Mouse (Mus musculus) yolk sac, embryonic 10.5 days (tissue): ENCODE measurements at regions not wholly inside any gene's neighbourhood (a gene's known extent, or its start where the extent isn't known, plus 50 kb on each side); places are given as distances from the start of the nearest gene placed in this dataset.

Experiments used
- DNase-seq: peaks from one replicate; pipeline ENCODE4 v3.0.0-alpha.2; 2017; ENCODE audit warnings: low spot score

- no peak for DNase-seq
Observed at GRCm38 (mm10) chr5:119059223-119059622, 498.7 kb downstream of the Med13l start.

GRCm38 (mm10) chr5:119060886-119061285 is 500.4 kb downstream of the Med13l start:
- DNase-seq = no peak

DNA sequence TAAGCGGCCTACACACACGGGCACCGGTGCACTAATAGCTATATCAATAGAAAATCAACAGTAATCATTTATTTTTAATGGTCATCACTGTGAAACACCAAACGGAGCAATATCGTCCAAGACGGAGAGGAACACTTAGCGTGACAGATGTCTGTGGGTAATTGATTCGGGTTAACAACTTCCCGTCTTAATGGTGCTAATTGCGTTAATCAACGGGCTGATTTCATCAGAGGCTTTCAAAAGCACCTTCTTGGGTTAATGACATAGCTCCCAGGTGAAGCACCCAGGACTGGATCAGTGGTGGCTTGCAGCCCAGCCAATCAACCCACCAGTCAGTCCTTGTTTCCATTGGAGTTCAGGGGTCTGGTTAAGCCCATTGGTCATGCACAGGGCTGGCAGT is 502.0 kb downstream of the Med13l start:
- no peak for DNase-seq

- peak; percentile 64 for DNase-seq
Observed at GRCm38 (mm10) chr5:119066666-119067065, 506.2 kb downstream of the Med13l start.

DNA sequence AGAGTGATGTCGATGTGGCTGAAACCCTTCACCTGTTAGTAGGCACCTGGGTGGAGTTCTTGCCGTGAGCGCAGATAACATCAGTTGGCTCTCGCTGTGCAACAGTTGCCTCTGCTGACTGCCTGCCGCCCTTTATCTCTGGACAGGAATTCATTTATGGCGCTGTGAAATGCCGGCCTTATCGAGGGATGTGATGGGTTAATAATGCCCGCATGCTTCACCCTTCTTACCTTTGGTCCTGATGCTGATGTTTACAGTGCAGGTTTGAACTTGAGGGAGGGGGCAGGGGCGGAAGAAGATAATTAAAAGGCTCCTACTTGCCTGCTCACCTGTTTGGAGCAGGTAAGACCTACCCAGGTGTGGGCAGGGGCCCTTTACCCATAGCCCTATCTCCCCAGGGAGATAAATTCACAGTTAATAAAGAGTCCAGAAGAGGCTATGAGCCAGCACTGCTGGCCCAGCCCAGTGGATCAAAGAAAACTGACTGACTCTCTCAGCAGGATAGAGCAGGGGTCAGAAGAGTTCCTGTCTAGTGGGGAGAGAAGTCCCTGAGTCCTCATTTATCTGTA is 509.4 kb downstream of the Med13l start:
- no peak for DNase-seq

- DNase-seq = no peak
Observed at GRCm38 (mm10) chr5:119072712-119073111, 512.2 kb downstream of the Med13l start.

GRCm38 (mm10) chr5:119080747-119081146 is 520.3 kb downstream of the Med13l start:
- no peak for DNase-seq

- peak; percentile 68 for DNase-seq
Observed at GRCm38 (mm10) chr5:119082895-119083294, 522.4 kb downstream of the Med13l start.

- no peak for DNase-seq
Observed at GRCm38 (mm10) chr5:119097576-119098193, 537.2 kb downstream of the Med13l start.

DNA sequence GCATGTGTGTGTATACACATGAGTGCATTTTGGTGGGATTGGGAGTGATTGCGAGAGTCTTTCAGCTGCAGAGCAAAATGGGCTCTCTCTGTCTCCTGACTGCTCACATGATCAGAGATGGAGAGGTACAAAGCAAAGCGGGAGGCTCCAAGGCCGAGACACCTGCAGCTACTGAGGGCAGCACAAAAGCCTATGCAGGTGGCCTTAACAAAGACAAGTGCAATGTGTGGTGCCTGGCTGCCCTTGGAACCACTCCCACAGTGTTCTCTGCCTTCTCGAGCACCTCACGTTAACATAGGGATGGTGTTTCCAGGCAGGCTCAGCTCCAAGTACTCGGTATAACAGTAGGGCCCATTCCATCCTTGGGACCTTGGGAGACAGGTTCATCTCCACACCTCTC is 539.3 kb downstream of the Med13l start:
- DNase-seq = no peak

GRCm38 (mm10) chr5:119103503-119103902 is 543.0 kb downstream of the Med13l start:
- DNase-seq = no peak

DNA sequence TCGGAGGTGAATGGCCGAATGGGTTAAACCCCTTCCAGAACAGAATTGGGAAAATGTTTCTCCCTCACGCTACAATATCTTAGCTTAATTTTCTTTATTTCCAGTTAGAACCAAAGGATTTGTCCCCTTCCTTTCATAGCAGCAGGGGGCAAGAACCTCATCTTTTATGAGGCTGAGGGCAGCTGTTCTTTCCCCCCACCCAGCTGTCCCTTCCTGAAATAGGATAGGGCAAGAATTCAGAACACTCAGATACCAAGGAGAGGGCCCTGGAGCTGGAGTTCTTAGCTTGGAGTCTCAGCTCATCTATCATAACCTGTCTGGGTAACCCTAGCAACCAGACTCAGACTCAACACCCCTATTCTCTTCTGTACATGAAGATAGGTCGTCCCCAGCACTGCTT is 547.4 kb downstream of the Med13l start:
- DNase-seq = no peak

- no peak for DNase-seq
Observed at GRCm38 (mm10) chr5:119109501-119109900, 549.0 kb downstream of the Med13l start.

- no peak for DNase-seq
Observed at GRCm38 (mm10) chr5:119114074-119114473, 553.6 kb downstream of the Med13l start.

DNA sequence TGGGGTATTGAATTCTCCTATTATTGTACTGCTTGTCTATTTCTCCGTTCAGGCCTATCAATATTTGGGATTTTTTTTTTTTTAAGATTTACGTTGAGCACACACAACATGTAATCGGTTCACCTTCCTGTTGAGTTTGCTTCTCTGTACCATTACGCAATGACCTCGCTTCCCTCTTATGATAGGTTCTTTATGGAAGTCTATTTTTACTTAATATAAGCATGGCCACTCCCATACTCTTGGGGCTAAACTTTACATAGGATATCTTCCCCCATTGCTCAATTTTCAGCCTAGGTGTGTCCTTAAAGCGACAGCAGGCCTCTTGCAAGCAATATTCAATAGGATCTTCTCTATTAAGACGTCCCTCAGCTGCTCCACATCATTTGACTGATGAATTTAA is 544.7 kb upstream of the Tbx3 start:
- DNase-seq = no peak

DNA sequence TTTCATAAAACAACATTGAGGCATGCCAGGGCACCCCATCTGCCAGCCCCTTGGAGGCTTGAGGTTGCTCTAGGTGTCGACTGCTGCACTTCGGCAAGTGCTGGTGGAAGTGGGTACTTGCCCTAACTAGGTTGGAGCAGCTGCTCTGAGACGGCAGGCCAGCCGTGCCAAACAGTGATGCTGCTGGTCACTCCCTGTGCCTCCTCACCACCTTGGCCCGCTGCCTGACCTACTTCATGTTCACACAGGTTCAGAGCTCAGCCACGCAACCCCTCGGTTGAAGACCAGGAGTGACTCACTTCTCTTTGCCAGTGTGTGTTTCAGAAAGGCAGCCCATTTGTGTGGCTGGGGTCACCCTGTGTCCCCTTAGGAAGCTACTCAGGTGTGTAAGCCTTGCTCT is 540.3 kb upstream of the Tbx3 start:
- no peak for DNase-seq

DNA sequence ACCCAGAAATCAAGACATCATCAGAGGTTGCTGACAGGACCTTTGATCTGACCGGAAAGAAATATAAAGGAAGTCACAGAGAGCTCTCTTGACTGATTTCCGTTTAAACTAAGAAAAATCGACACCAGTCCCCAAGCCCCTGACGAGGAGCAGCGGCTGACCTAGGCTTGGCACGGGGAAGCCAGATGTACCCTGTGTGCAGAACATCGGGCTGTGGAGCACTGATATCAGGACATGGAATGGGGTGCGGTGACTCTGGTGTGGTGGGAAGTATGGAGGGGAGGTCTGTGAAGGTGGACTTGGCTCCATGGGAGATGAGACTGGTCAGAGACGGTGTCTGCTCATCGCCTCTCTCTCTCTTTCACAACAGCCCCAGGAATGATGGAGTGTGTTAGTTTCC is 539.0 kb upstream of the Tbx3 start:
- no peak for DNase-seq

DNA sequence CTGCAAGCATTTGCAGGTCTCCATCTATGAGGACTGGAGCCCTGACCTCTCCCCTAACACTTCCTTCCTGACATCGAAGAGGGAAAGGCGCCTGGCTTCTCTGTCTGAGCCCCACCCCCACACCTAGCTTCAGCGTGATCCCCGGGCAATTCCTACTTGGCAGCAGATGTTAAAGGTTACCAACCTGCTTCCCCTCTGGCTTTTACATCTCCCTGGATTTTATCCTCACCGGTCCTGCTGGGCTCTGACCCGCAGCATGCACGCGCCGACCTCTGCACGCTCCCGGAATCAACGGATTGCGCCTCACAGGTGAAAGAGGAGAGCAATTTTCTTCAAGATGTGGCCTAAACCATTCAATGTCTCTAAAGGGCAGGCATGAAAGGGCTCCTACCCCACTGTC is 537.1 kb upstream of the Tbx3 start:
- no peak for DNase-seq

DNA sequence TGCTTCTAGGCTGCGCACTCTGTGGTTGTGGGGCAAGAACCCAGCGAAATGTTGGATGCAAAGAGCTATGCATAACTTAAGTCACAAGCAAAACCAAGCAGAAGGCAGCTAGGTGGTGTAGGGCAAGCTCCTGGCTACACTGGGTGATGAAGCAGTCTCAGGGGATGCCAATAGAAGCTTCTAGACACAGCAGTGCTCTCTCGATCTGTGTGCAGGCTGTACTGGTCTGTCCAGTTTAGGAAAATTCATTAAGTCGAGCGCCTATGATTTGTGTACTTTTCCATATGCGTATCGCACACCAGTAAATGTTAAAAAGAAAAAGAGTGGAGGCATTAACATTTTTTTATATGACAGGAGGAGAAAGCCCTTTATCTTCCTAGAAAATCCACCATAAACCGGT is 533.6 kb upstream of the Tbx3 start:
- no peak for DNase-seq

GRCm38 (mm10) chr5:119137409-119137808 is 533.1 kb upstream of the Tbx3 start:
- DNase-seq = no peak

DNA sequence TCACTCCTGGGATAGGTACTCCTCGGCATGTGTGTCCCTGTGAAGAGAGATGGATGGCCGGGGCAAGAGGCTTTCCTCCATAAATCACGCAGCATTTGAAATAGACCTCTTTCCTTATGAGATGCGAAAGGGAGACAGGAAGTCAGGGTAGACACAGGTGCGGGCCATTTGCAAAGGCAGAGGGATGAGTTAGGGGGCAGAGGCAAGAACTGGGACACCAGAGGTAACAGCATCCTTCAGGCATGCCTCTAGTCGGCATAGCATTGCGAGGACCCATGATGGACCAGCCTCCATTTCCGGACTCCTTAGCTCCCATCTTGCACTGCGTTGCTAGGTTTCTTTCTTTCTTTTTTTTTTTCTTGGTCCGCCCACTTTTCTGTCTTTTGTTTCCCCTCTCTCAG is 532.6 kb upstream of the Tbx3 start:
- no peak for DNase-seq

DNA sequence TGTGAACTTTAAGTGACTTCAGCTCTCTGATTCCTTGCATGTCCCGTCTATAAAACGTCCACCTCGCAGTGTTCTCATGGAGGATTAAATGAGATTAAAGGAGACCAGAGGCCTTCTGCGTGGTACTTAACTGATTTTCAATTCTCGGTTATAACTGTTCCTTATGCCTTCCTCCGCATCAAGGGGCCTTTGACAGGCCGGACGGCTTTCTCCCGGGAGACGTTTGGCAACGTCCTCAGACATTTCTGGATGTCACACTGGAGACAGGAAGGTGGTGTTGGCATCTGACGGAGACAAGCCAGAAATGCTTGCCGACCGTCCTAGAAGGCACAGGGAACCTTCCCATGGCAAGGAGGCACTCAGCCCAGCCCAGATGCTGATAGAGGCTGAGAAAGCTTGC is 532.2 kb upstream of the Tbx3 start:
- DNase-seq = no peak

GRCm38 (mm10) chr5:119139336-119139735 is 531.1 kb upstream of the Tbx3 start:
- no peak for DNase-seq

GRCm38 (mm10) chr5:119139816-119140215 is 530.7 kb upstream of the Tbx3 start:
- DNase-seq = no peak
